Mouse (Mus musculus) stomach, embryonic 16.5 days (tissue): ENCODE measurements around the gene Pdk2. TPM values are rescaled to one million over a fixed set of nuclear protein-coding genes. Genes with fewer than 3 reads are reported as not detected.

Source experiments
- ATAC-seq: fragments of 200-750 bp; cut with Nextera tagmentation; 2 replicates; pipeline ENCODE4 v1.8.0; 2017; ENCODE audit warnings: moderate number of reproducible peaks, moderate TSS enrichment; ENCODE audit not compliant: insufficient read depth, low FRiP score
- H3K27ac ChIP-seq: fragments of 300-500 bp; sonication (generic); 2 replicates; pipeline ENCODE4 v1.5.1; 2014; ENCODE audit warnings: low read length
- H3K27me3 ChIP-seq: fragments of 300-500 bp; sonication (generic); 2 replicates; pipeline ENCODE4 v1.6.1; 2014; ENCODE audit warnings: low read length, control low read depth, mixed read lengths; ENCODE audit not compliant: control insufficient read depth, insufficient read depth
- H3K36me3 ChIP-seq: fragments of 300-500 bp; sonication (generic); 2 replicates; pipeline ENCODE4 v1.6.1; 2014; ENCODE audit warnings: low read length; ENCODE audit not compliant: control insufficient read depth, insufficient read depth
- H3K4me1 ChIP-seq: fragments of 300-500 bp; sonication (generic); 2 replicates; pipeline ENCODE4 v1.6.1; 2014; ENCODE audit warnings: low read length, control low read depth, mixed read lengths; ENCODE audit not compliant: control insufficient read depth, insufficient read depth
- H3K4me2 ChIP-seq: fragments of 300-500 bp; sonication (generic); 2 replicates; pipeline ENCODE4 v1.6.1; 2014; ENCODE audit warnings: low read depth, low read length, mixed read lengths
- H3K4me3 ChIP-seq: fragments of 300-500 bp; sonication (generic); replicated peaks from 2 replicates; pipeline ENCODE4 v1.5.1; 2014; ENCODE audit warnings: mild to moderate bottlenecking, low read length
- H3K9ac ChIP-seq: fragments of 300-500 bp; sonication (generic); 2 replicates; pipeline ENCODE4 v1.6.1; 2014; ENCODE audit warnings: low read length
- H3K9me3 ChIP-seq: fragments of 300-500 bp; sonication (generic); replicated peaks from 2 replicates; pipeline ENCODE4 v1.6.1; 2016; ENCODE audit warnings: low read length, control low read depth; ENCODE audit not compliant: control insufficient read depth
- WGBS: fragments of 180-500 bp; shearing (Covaris S2); extraction: QIAGEN DNeasy Blood & Tissue Kit; methylation state at CpG from one replicate; pipeline ENCODE4 v1.1.7; 2014; 5-methylcytosine and 5-hydroxymethylcytosine counted together
- polyA plus RNA-seq: library from polyadenylated mRNA; unstranded; fragments of >200 nt; fragmentation: Nextera tagmentation; extraction: Ambion mirVana; gene quantifications from 2 replicates; pipeline ENCODE4 v1.2.1, GENCODE M21; 2015

The Pdk2 gene
- polyA plus RNA-seq, 1 experiment from 2014 or later = 37.9 TPM

GRCm38 (mm10) chr11:95082896-95083295 is 41.7 kb upstream of the Pdk2 start:
- H3K27ac ChIP-seq = no peak overlapping the region
- 86% methylated on average over 7 of the region's 7 CpGs for WGBS
- no peak overlapping the region for H3K4me3 ChIP-seq

GRCm38 (mm10) chr11:95080783-95081182 is 39.6 kb upstream of the Pdk2 start:
- Histone ChIP-seq H3K9me3 (no peaks in the 10 kb centered on the region), H3K36me3 (no peaks in the 10 kb centered on the region), H3K4me1 (peaks cover 33% of the 10 kb centered on the region), H3K4me3 (no peak overlapping the region), H3K27ac (no peak overlapping the region), H3K4me2 (no peak overlapping the region), H3K27me3 (no peaks in the 10 kb centered on the region), H3K9ac (no peak overlapping the region)
- WGBS = 61% methylated on average over 6 of the region's 6 CpGs
- ATAC-seq = no peak

More at GRCm38 (mm10) chr11:95082896-95083295, 41.7 kb upstream of the Pdk2 start:
- Histone ChIP-seq H3K27me3 (no peaks in the 10 kb centered on the region), H3K36me3 (no peaks in the 10 kb centered on the region), H3K9me3 (no peaks in the 10 kb centered on the region), H3K9ac (no peak overlapping the region), H3K4me1 (peaks cover 38% of the 10 kb centered on the region), H3K4me2 (no peak overlapping the region)
- no peak for ATAC-seq

- 63% methylated on average over 6 of the region's 6 CpGs for WGBS
- no peaks in the 10 kb centered on the region for H3K36me3 ChIP-seq
- H3K9ac ChIP-seq = no peak overlapping the region
- no peak overlapping the region for H3K4me3 ChIP-seq
- H3K27me3 ChIP-seq = no peaks in the 10 kb centered on the region
- H3K27ac ChIP-seq = no peak overlapping the region
- peaks cover 40% of the 10 kb centered on the region for H3K4me1 ChIP-seq
- no peak for ATAC-seq
- H3K4me2 ChIP-seq = no peak overlapping the region
- H3K9me3 ChIP-seq = no peaks in the 10 kb centered on the region
These were observed 38.2 kb upstream of the Pdk2 start for GRCm38 (mm10) chr11:95079256-95079875.

GRCm38 (mm10) chr11:95077956-95078355 is 36.8 kb upstream of the Pdk2 start:
- H3K9ac ChIP-seq = no peak overlapping the region
- no peak for ATAC-seq
- H3K4me2 ChIP-seq = peak overlapping the region; percentile 69
- H3K4me3 ChIP-seq = no peak overlapping the region
- H3K27ac ChIP-seq = peak overlapping the region; percentile 11; the same call in 1 of the 2 replicates
- no peaks in the 10 kb centered on the region for H3K9me3 ChIP-seq
- 43% methylated on average over 7 of the region's 7 CpGs for WGBS
- H3K27me3 ChIP-seq = no peaks in the 10 kb centered on the region
- no peaks in the 10 kb centered on the region for H3K36me3 ChIP-seq
- H3K4me1 ChIP-seq = peaks cover 52% of the 10 kb centered on the region

- Histone ChIP-seq H3K27ac (peak within 1 kb of the TSS; percentile 94), H3K36me3 (no peaks in the 10 kb centered on the region), H3K9ac (peak within 1 kb of the TSS; percentile 84), H3K4me2 (peak within 1 kb of the TSS; percentile 69), H3K9me3 (no peaks in the 10 kb centered on the region), H3K4me3 (peak within 1 kb of the TSS; percentile 71), H3K4me1 (peaks cover 64% of the 10 kb centered on the region), H3K27me3 (no peaks in the 10 kb centered on the region)
- ATAC-seq = peak; percentile 86
- under 1% methylated on average over 49 of the region's 51 CpGs for WGBS
These were observed 35.5 kb upstream of the Pdk2 start, which contains the start of gene Itga3 for GRCm38 (mm10) chr11:95076536-95077111. TSS of gene Itga3 (minus strand) at chr11:95076801.

- Histone ChIP-seq H3K9me3 (no peaks in the 10 kb centered on the region), H3K4me1 (peaks cover 70% of the 10 kb centered on the region), H3K27me3 (no peaks in the 10 kb centered on the region), H3K27ac (peak overlapping the region; percentile 94), H3K4me2 (peak overlapping the region; percentile 69), H3K4me3 (peak overlapping the region; percentile 71), H3K9ac (peak overlapping the region; percentile 84), H3K36me3 (no peaks in the 10 kb centered on the region)
- under 1% methylated on average over 42 of the region's 42 CpGs for WGBS
- peak; percentile 28 for ATAC-seq
These were observed 34.9 kb upstream of the Pdk2 start for GRCm38 (mm10) chr11:95076041-95076535.

GRCm38 (mm10) chr11:95075197-95076040 is 34.3 kb upstream of the Pdk2 start:
- 0 out of 2 replicates have a peak, but pooled peaks have one; percentile 4 for ATAC-seq
- peaks cover 74% of the 10 kb centered on the region for H3K4me1 ChIP-seq

GRCm38 (mm10) chr11:95074694-95075093 is 33.5 kb upstream of the Pdk2 start:
- H3K27ac ChIP-seq = peak overlapping the region; percentile 94
- H3K36me3 ChIP-seq = no peaks in the 10 kb centered on the region
- peaks cover 73% of the 10 kb centered on the region for H3K4me1 ChIP-seq
- 37% methylated on average over 4 of the region's 4 CpGs for WGBS
- peak overlapping the region; percentile 69 for H3K4me2 ChIP-seq
- peak overlapping the region; percentile 84 for H3K9ac ChIP-seq
- no peaks in the 10 kb centered on the region for H3K9me3 ChIP-seq
- no peaks in the 10 kb centered on the region for H3K27me3 ChIP-seq
- peak; percentile 38; the same call in 1 of the 2 replicates for ATAC-seq
- H3K4me3 ChIP-seq = peak overlapping the region; percentile 71

More at GRCm38 (mm10) chr11:95075197-95076040, 34.3 kb upstream of the Pdk2 start:
- Histone ChIP-seq H3K4me3 (peak overlapping the region; percentile 71), H3K9me3 (no peaks in the 10 kb centered on the region), H3K27ac (peak overlapping the region; percentile 94), H3K4me2 (peak overlapping the region; percentile 69), H3K36me3 (no peaks in the 10 kb centered on the region), H3K9ac (peak overlapping the region; percentile 84), H3K27me3 (no peaks in the 10 kb centered on the region)
- WGBS = 4% methylated on average over 19 of the region's 19 CpGs
